Comparison of ENCODE assay signal across 17 mouse cellular contexts in genomic region chr17:65947307-65947706, GRCm38 (mm10). TPM values are rescaled to one million over a fixed set of nuclear protein-coding genes. Genes with fewer than 3 reads are reported as not detected.
A peak's percentile ranks its signal among the peaks of the same experiment; 100 is the strongest.
DNase-seq lines count a peak whose midpoint lies in the region; ATAC-seq and TF ChIP-seq lines count a peak whose summit lies in the region.
"Had no signal": no experiment of that assay in that cellular context is flagged by ENCODE, and none has a peak within 500 bp of the region (broad histone marks: within the 10 kb centered on the region; RNA-seq: fewer than 3 reads in every experiment).

No protein-coding gene starts in this region.

- H3K27me3 ChIP-seq in kidney, adult 2 months (replicated peaks; ENCODE audit: control insufficient read depth, insufficient read depth, low read length): no peaks in the 10 kb centered on the region
- H3K27me3 ChIP-seq in kidney, embryonic 15.5 days: no peaks in the 10 kb centered on the region
- no peaks in the 10 kb centered on the region for H3K27me3 ChIP-seq in heart, embryonic 15.5 days
- H3K27me3 ChIP-seq in midbrain, embryonic 10.5 days (ENCODE audit: low read depth, poor library complexity, severe bottlenecking): no peaks in the 10 kb centered on the region
- H3K27me3 ChIP-seq: embryonic facial prominence, embryonic 12.5 days; neural tube, embryonic 12.5 days had no signal

- TF ChIP-seq POLR2A in kidney, adult 2 months (IDR thresholded peaks at IDR 0.05; ENCODE audit: low read depth, low read length): no peak

- DNase-seq in kidney, adult 2 months: peak; percentile 72
- DNase-seq in CD4-positive, CD25-positive, alpha-beta regulatory T cell, adult 2 months (ENCODE audit: low read depth, low spot score): peak; percentile 71
- peak; percentile 63 for DNase-seq in adrenal gland, adult 8-10 months
- no peak for DNase-seq in midbrain, embryonic 10.5 days (ENCODE audit: low spot score)
- DNase-seq in retina, postnatal 1 day: no peak
- no peak for DNase-seq in right cerebral cortex, adult 2 months (ENCODE audit: low spot score in 2 of 2)
- DNase-seq: cerebellum, adult 8-10 months; liver, postnatal 0 days; midbrain, embryonic 14.5 days; right cerebral cortex, postnatal 14 days had no signal

- H3K9me3 ChIP-seq in kidney, embryonic 15.5 days (replicated peaks): no peaks in the 10 kb centered on the region
- no peaks in the 10 kb centered on the region for H3K9me3 ChIP-seq in heart, embryonic 15.5 days (replicated peaks)
- H3K9me3 ChIP-seq in midbrain, embryonic 10.5 days (replicated peaks): no peaks in the 10 kb centered on the region; the same call in 1 of the 2 replicates
- H3K9me3 ChIP-seq: embryonic facial prominence, embryonic 12.5 days; limb, embryonic 10.5 days; neural tube, embryonic 12.5 days had no signal

- peak overlapping the region; percentile 92; the same call in 1 of the 2 replicates for H3K27ac ChIP-seq in kidney, adult 2 months (ENCODE audit: insufficient read depth, low read depth, low read length)
- no peak overlapping the region for H3K27ac ChIP-seq in kidney, embryonic 15.5 days
- peak overlapping the region; percentile 64 for H3K27ac ChIP-seq in heart, embryonic 15.5 days
- H3K27ac ChIP-seq in midbrain, embryonic 10.5 days (replicated peaks): no peak overlapping the region
- H3K27ac ChIP-seq: embryonic facial prominence, embryonic 12.5 days; limb, embryonic 10.5 days; neural tube, embryonic 12.5 days; stomach, postnatal 0 days had no signal

- H3K4me2 ChIP-seq in kidney, embryonic 15.5 days: no peak overlapping the region
- H3K4me2 ChIP-seq in heart, embryonic 15.5 days: peak overlapping the region; percentile 9; the same call in 1 of the 2 replicates
- H3K4me2 ChIP-seq: embryonic facial prominence, embryonic 12.5 days; neural tube, embryonic 12.5 days had no signal

- TF ChIP-seq CTCF in kidney, adult 2 months (conservative IDR thresholded peaks at IDR 0.05; ENCODE audit: insufficient read depth, insufficient read length, low read depth, low read length): no peak

- no peak overlapping the region for H3K9ac ChIP-seq in kidney, embryonic 15.5 days
- no peak overlapping the region for H3K9ac ChIP-seq in heart, embryonic 15.5 days
- H3K9ac ChIP-seq: embryonic facial prominence, embryonic 12.5 days; liver, postnatal 0 days; neural tube, embryonic 12.5 days had no signal

- H3K4me3 ChIP-seq in kidney, adult 2 months (ENCODE audit: insufficient read depth, low read depth, low read length): no peak overlapping the region
- no peak overlapping the region for H3K4me3 ChIP-seq in kidney, embryonic 15.5 days (replicated peaks)
- H3K4me3 ChIP-seq in heart, embryonic 15.5 days: no peak overlapping the region
- no peak overlapping the region for H3K4me3 ChIP-seq in midbrain, embryonic 10.5 days
- H3K4me3 ChIP-seq: embryonic facial prominence, embryonic 12.5 days; limb, embryonic 10.5 days; neural tube, embryonic 12.5 days had no signal

- ATAC-seq in kidney, embryonic 15.5 days (replicated peaks; ENCODE audit: low FRiP score): no peak
- no peak for ATAC-seq in heart, embryonic 15.5 days (replicated peaks; ENCODE audit: insufficient number of reproducible peaks, insufficient read depth, low FRiP score, low read depth)
- ATAC-seq: forebrain, embryonic 14.5 days; liver, postnatal 0 days had no signal

- WGBS in kidney, adult 2 months: 33% methylated on average over 8 of the region's 8 CpGs
- WGBS in kidney, embryonic 15.5 days: 82% methylated on average over 8 of the region's 8 CpGs
- 26% methylated on average over 8 of the region's 8 CpGs for WGBS in heart, embryonic 15.5 days
- 97% methylated on average over 8 of the region's 8 CpGs for WGBS in midbrain, embryonic 10.5 days

- no peaks in the 10 kb centered on the region; the same call in 1 of the 2 replicates for H3K36me3 ChIP-seq in kidney, adult 2 months (ENCODE audit: control insufficient read depth, insufficient read depth, low read length)
- H3K36me3 ChIP-seq in kidney, embryonic 15.5 days: peaks cover 37% of the 10 kb centered on the region
- peaks cover 7% of the 10 kb centered on the region; the same call in 1 of the 2 replicates for H3K36me3 ChIP-seq in heart, embryonic 15.5 days
- peaks cover 56% of the 10 kb centered on the region for H3K36me3 ChIP-seq in midbrain, embryonic 10.5 days

- peaks cover 19% of the 10 kb centered on the region for H3K4me1 ChIP-seq in kidney, adult 2 months (ENCODE audit: control insufficient read depth, insufficient read depth, low read length)
- H3K4me1 ChIP-seq in kidney, embryonic 15.5 days: peaks cover 36% of the 10 kb centered on the region
- peaks cover 22% of the 10 kb centered on the region for H3K4me1 ChIP-seq in heart, embryonic 15.5 days (replicated peaks)
- H3K4me1 ChIP-seq in midbrain, embryonic 10.5 days: peaks cover 16% of the 10 kb centered on the region

RNA-seq across cellular contexts. Expression of gene Twsg1, which starts 3.7 kb away (rescaled TPM):
- 53.3 and 59.5 TPM in 2 replicates for polyA plus RNA-seq in kidney, adult 2 months (2012; rRNA removed)
- polyA plus RNA-seq in kidney, embryonic 15.5 days (2015; fragmentation: Nextera tagmentation; extraction: Ambion mirVana): 115 and 118 TPM in 2 replicates
- total RNA-seq in adrenal gland, adult 8-10 months (2022): 100 to 1,000 TPM; 107 to 156 (median 129) TPM
- 92.9 and 110 TPM in 2 replicates for polyA plus RNA-seq in heart, embryonic 15.5 days (2015; fragmentation: Nextera tagmentation; extraction: Ambion mirVana)
- 83.0 and 92.7 TPM in 2 replicates for polyA plus RNA-seq in midbrain, embryonic 10.5 days (2016; fragmentation: Nextera tagmentation; extraction: Ambion mirVana)

Comparison
In these comparisons a context has a peak if more than half of its experiments do, and no peak if none do; other contexts are left out.
1. H3K27ac ChIP-seq: peak in kidney, adult 2 months (single experiment) and heart, embryonic 15.5 days (single experiment); none in kidney, embryonic 15.5 days (single experiment) and midbrain, embryonic 10.5 days (single experiment).
2. DNase-seq: peak in kidney, adult 2 months (single experiment), CD4-positive, CD25-positive, alpha-beta regulatory T cell, adult 2 months (single experiment) and adrenal gland, adult 8-10 months (single experiment); none in midbrain, embryonic 10.5 days (single experiment), retina, postnatal 1 day (single experiment) and right cerebral cortex, adult 2 months (0 of 2).